Mouse (Mus musculus) ES-Bruce4 (cell line): ENCODE measurements around the gene Crat.
"Not testable (repeated sequence)": the region's sequence is repeated elsewhere in the genome, so short reads cannot be mapped to it uniquely, and the experiment has no call there.

Experiments
- CTCF ChIP-seq: IDR thresholded peaks from one replicate; pipeline ENCODE4 v1.8.1; 2011; ENCODE audit warnings: low read depth, low read length
- POLR2A ChIP-seq: IDR thresholded peaks from one replicate; pipeline ENCODE4 v1.8.1; 2011; ENCODE audit warnings: low read length; ENCODE audit not compliant: insufficient read depth

- TF ChIP-seq CTCF, POLR2A: not testable (repeated sequence)
Measured at GRCm38 (mm10) chr2:30417154-30417553, 1.5 kb upstream of the Crat start.
